Mouse (Mus musculus): ENCODE data around the gene Fam213a. TPM values are rescaled to one million over a fixed set of nuclear protein-coding genes. Genes with fewer than 3 reads are reported as not detected.

Gene Fam213a
- total and polyA plus RNA-seq, 3 experiments, result 26.2 to 158 (median 98.0) TPM

Other genes starting within 250 kb of the Fam213a start
- gene Sh2d4b, start 120.5 kb downstream of the Fam213a start, total RNA-seq (2021), result 1 to 10 TPM; 1.6 to 2.4 TPM
- gene Sh2d4b, start 120.5 kb downstream of the Fam213a start, polyA plus RNA-seq (2012; rRNA removed), result 0.12 and 0.20 TPM in 2 replicates
- gene Tspan14, start 47.0 kb downstream of the Fam213a start, total RNA-seq (2021), result 10 to 100 TPM; 26.3 to 35.8 TPM
- gene Tspan14, start 47.0 kb downstream of the Fam213a start, polyA plus RNA-seq (2012; rRNA removed), result 30.7 and 31.2 TPM in 2 replicates
- 1 to 10 TPM in 1 of 2 experiments, under 1 TPM in 1; 0.61 to 1.0 TPM for gene Dydc2, start 55.4 kb upstream of the Fam213a start, total RNA-seq (2021)
- not detected in 2 replicates for gene Dydc2, start 55.4 kb upstream of the Fam213a start, polyA plus RNA-seq (2012; rRNA removed)
- gene Dydc1, start 59.1 kb upstream of the Fam213a start, total RNA-seq (2021), result not detected
- gene Dydc1, start 59.1 kb upstream of the Fam213a start, polyA plus RNA-seq (2012; rRNA removed), result not detected in 2 replicates
- 1 to 10 TPM in 1 of 2 experiments, under 1 TPM in 1; 0.41 to 5.4 TPM for gene Mat1a, start 91.2 kb upstream of the Fam213a start, total RNA-seq (2021)
- gene Mat1a, start 91.2 kb upstream of the Fam213a start, polyA plus RNA-seq (2012; rRNA removed), result 0.22 TPM in 1 of 2 replicates, not detected in the other
- 1 to 10 TPM in 1 of 2 experiments, under 1 TPM in 1; 0.81 to 1.6 TPM for gene Sftpa1, start 118.0 kb upstream of the Fam213a start, total RNA-seq (2021)
- gene Sftpa1, start 118.0 kb upstream of the Fam213a start, polyA plus RNA-seq (2012; rRNA removed), result not detected in 2 replicates
- gene Mbl1, start 137.7 kb upstream of the Fam213a start, total RNA-seq (2021), result under 1 TPM in 1 of 2 experiments, not detected in 1; 0.49 TPM
- not detected in 2 replicates for gene Mbl1, start 137.7 kb upstream of the Fam213a start, polyA plus RNA-seq (2012; rRNA removed)
- gene Sftpd, start 171.4 kb upstream of the Fam213a start, total RNA-seq (2021), result not detected
- gene Sftpd, start 171.4 kb upstream of the Fam213a start, polyA plus RNA-seq (2012; rRNA removed), result not detected in 2 replicates

Data from adrenal gland, adult 2 months (tissue).